In the genomic region with DNA sequence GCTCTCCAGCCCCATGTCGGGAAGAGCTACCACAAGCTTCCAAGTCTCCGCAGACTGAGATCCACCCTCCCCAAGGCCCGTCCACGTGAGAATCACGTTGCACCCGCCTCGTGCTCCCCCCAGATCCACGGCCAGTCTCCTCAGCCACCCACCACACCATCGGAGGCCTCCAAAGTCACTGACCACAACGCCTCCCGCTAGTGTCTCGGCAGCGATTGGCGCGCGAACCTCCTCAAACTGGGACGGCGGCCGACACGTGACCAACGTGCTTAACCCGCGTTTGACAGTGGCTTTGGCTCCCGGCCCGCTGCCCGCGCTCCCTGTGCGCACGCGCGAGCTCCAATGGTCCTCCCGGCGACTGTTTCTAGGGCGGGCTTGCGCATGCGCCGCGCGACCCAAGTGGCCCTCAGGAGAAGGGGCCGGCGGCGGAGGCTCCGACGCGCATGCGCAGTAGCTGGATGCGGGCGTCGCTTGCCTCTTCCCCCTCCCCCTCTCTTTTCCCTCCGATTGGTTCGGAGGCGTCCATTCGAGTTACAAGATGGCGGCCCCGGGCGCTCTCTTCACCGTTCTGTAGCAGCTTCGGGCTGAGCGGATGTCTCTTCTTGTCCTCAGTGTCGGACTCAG, we compare ENCODE assay signal across 8 mouse cellular contexts. TPM values are rescaled to one million over a fixed set of nuclear protein-coding genes. Genes with fewer than 3 reads are reported as not detected.
DNase-seq lines count a peak whose midpoint lies in the region; ATAC-seq and TF ChIP-seq lines count a peak whose summit lies in the region.

Nup50 (plus strand) TSS at position 528 of the 624 bp plus-strand sequence.

- in situ Hi-C loops in Patski (cut with MboI; ENCODE audit: low pct_unique_long_range_greater_than_20kb) = loop anchor here (10.0 kb wide), 1 partner anchor 168 kb away; no protein-coding TSS in a partner anchor

- H3K9ac ChIP-seq in hindbrain, embryonic 13.5 days = peak within 1 kb of the TSS; percentile 89

- peaks cover 8% of the 10 kb centered on the region for H3K36me3 ChIP-seq in hindbrain, embryonic 13.5 days

- H3K4me3 ChIP-seq in hindbrain, embryonic 13.5 days = peak within 1 kb of the TSS; percentile 66

- H3K4me2 ChIP-seq in hindbrain, embryonic 13.5 days = peak within 1 kb of the TSS; percentile 96

- H3K4me1 ChIP-seq in hindbrain, embryonic 13.5 days (replicated peaks) = peaks cover 29% of the 10 kb centered on the region

- H3K27ac ChIP-seq in hindbrain, embryonic 13.5 days = peak within 1 kb of the TSS; percentile 97

- under 1% methylated on average over 60 of the region's 60 CpGs for WGBS in hindbrain, embryonic 13.5 days

- CTCF ChIA-PET in Patski (lab: Charles Lee) = no interaction called here

- no peak for TF ChIP-seq CTCF in Patski (IDR thresholded peaks at IDR 0.05)

- POLR2A ChIA-PET in Patski (lab: Charles Lee) = interaction anchor here (0.7 to 1.3 kb wide), 3 partner anchors 12 to 118 kb away, joined by 3 read pairs; no protein-coding TSS in a partner anchor

- DNase-seq in Patski (ENCODE audit: low read depth, low spot score) = peak; percentile 79
- peak; percentile 100 for DNase-seq in cerebellum, postnatal 14 days
- DNase-seq in frontal cortex, postnatal 14 days (ENCODE audit: low spot score in 2 of 2) = peak; percentile 99 to 100
- peak; percentile 100 for DNase-seq in layer of hippocampus, postnatal 25 days (ENCODE audit: extremely low spot score in 1 of 2, low spot score in 1 of 2)
- DNase-seq in lung, postnatal 25 days (ENCODE audit: low spot score) = peak; percentile 99
- peak; percentile 100 for DNase-seq in retina, embryonic 14.5 days (ENCODE audit: low spot score)
- peak; percentile 99 for DNase-seq in thymus, postnatal 4 days

- no peaks in the 10 kb centered on the region for H3K9me3 ChIP-seq in hindbrain, embryonic 13.5 days

- no peaks in the 10 kb centered on the region for H3K27me3 ChIP-seq in Patski
- no peaks in the 10 kb centered on the region for H3K27me3 ChIP-seq in hindbrain, embryonic 13.5 days

- ATAC-seq in Patski = peak; percentile 75
- peak; percentile 93 for ATAC-seq in hindbrain, embryonic 13.5 days (ENCODE audit: low FRiP score)

RNA-seq across cellular contexts. Expression of gene Nup50, which starts in this region (rescaled TPM):
- 41.5 TPM for polyA plus RNA-seq in Patski (2021)
- polyA plus RNA-seq in hindbrain, embryonic 13.5 days (2015; fragmentation: Nextera tagmentation; extraction: Ambion mirVana) = 31.6 and 31.9 TPM in 2 replicates
- total RNA-seq in layer of hippocampus, postnatal 25 days (2021) = 10 to 100 TPM; 31.0 to 32.5 TPM

Comparison
In these comparisons a context has a peak if more than half of its experiments do, and no peak if none do; other contexts are left out.
1. Peak in every context shown above with its lines: DNase-seq, ATAC-seq, H3K4me3 ChIP-seq and H3K27ac ChIP-seq.